Comparison of ENCODE assay signal across 25 mouse cellular contexts in genomic region chr5:118223142-118223757, GRCm38 (mm10). TPM values are rescaled to one million over a fixed set of nuclear protein-coding genes. Genes with fewer than 3 reads are reported as not detected.
DNase-seq lines count a peak whose midpoint lies in the region; ATAC-seq and TF ChIP-seq lines count a peak whose summit lies in the region.
"Had no signal": no experiment of that assay in that cellular context is flagged by ENCODE, and none has a peak within 500 bp of the region (broad histone marks: within the 10 kb centered on the region; RNA-seq: fewer than 3 reads in every experiment).

No protein-coding gene starts in this region.

- peaks cover 19% of the 10 kb centered on the region; the same call in 1 of the 2 replicates for H3K36me3 ChIP-seq in embryonic facial prominence, embryonic 14.5 days (ENCODE audit: control insufficient read depth, insufficient read depth, low read length)
- H3K36me3 ChIP-seq in embryonic facial prominence, embryonic 10.5 days (replicated peaks), result peaks cover 45% of the 10 kb centered on the region
- H3K36me3 ChIP-seq in stomach, embryonic 14.5 days (ENCODE audit: control insufficient read depth, insufficient read depth, low read length), result peaks cover under 1% of the 10 kb centered on the region; the same call in 1 of the 2 replicates
- H3K36me3 ChIP-seq in stomach, postnatal 0 days (ENCODE audit: control insufficient read depth, insufficient read depth, low read length), result no peaks in the 10 kb centered on the region
- H3K36me3 ChIP-seq: intestine, embryonic 15.5 days had no signal

- no peak overlapping the region for H3K4me2 ChIP-seq in embryonic facial prominence, embryonic 14.5 days (ENCODE audit: low read depth, low read length)
- H3K4me2 ChIP-seq in stomach, embryonic 14.5 days (replicated peaks; ENCODE audit: low read depth, low read length), result no peak overlapping the region
- no peak overlapping the region for H3K4me2 ChIP-seq in stomach, postnatal 0 days (replicated peaks; ENCODE audit: low read depth)
- H3K4me2 ChIP-seq: embryonic facial prominence, embryonic 15.5 days; intestine, embryonic 15.5 days had no signal

- H3K4me1 ChIP-seq in embryonic facial prominence, embryonic 14.5 days (ENCODE audit: control insufficient read depth, insufficient read depth, low read length), result no peaks in the 10 kb centered on the region
- no peaks in the 10 kb centered on the region for H3K4me1 ChIP-seq in embryonic facial prominence, embryonic 10.5 days
- 0 out of 2 replicates have a peak, but pooled peaks cover 7% of the 10 kb centered on the region for H3K4me1 ChIP-seq in stomach, embryonic 14.5 days (ENCODE audit: control insufficient read depth, insufficient read depth, low read length)
- H3K4me1 ChIP-seq in stomach, postnatal 0 days (replicated peaks; ENCODE audit: control insufficient read depth, insufficient read depth), result no peaks in the 10 kb centered on the region
- H3K4me1 ChIP-seq: embryonic facial prominence, embryonic 15.5 days; forebrain, embryonic 10.5 days; heart, embryonic 10.5 days; intestine, embryonic 15.5 days had no signal

- no peak overlapping the region for H3K9ac ChIP-seq in embryonic facial prominence, embryonic 14.5 days (ENCODE audit: low read depth, low read length)
- no peak overlapping the region for H3K9ac ChIP-seq in stomach, embryonic 14.5 days (replicated peaks; ENCODE audit: low read depth, low read length)
- H3K9ac ChIP-seq in stomach, postnatal 0 days (ENCODE audit: low read length), result no peak overlapping the region
- H3K9ac ChIP-seq: embryonic facial prominence, embryonic 15.5 days; intestine, embryonic 15.5 days had no signal

- WGBS in embryonic facial prominence, embryonic 14.5 days, result 61% methylated on average over 9 of the region's 9 CpGs
- 81% methylated on average over 9 of the region's 9 CpGs for WGBS in embryonic facial prominence, embryonic 10.5 days
- WGBS in stomach, embryonic 14.5 days, result 23% methylated on average over 9 of the region's 9 CpGs
- WGBS in stomach, postnatal 0 days, result 25% methylated on average over 9 of the region's 9 CpGs

- H3K9me3 ChIP-seq in embryonic facial prominence, embryonic 14.5 days (ENCODE audit: control insufficient read depth, low read length), result no peaks in the 10 kb centered on the region
- no peaks in the 10 kb centered on the region for H3K9me3 ChIP-seq in embryonic facial prominence, embryonic 10.5 days
- no peaks in the 10 kb centered on the region for H3K9me3 ChIP-seq in stomach, embryonic 14.5 days (ENCODE audit: control insufficient read depth, low read depth, low read length)
- H3K9me3 ChIP-seq in stomach, postnatal 0 days (ENCODE audit: control insufficient read depth, low read length), result no peaks in the 10 kb centered on the region
- H3K9me3 ChIP-seq: embryonic facial prominence, embryonic 15.5 days; forebrain, embryonic 10.5 days; heart, embryonic 10.5 days; intestine, embryonic 15.5 days had no signal

- no peak for TF ChIP-seq CTCF in stomach, postnatal 0 days (IDR thresholded peaks at IDR 0.05; ENCODE audit: low read depth)

- H3K4me3 ChIP-seq in embryonic facial prominence, embryonic 14.5 days (ENCODE audit: low read depth, low read length), result no peak overlapping the region
- H3K4me3 ChIP-seq in embryonic facial prominence, embryonic 10.5 days, result no peak overlapping the region
- H3K4me3 ChIP-seq in stomach, embryonic 14.5 days (ENCODE audit: low read depth, low read length), result no peak overlapping the region
- no peak overlapping the region for H3K4me3 ChIP-seq in stomach, postnatal 0 days (ENCODE audit: low read depth, low read length)
- H3K4me3 ChIP-seq: embryonic facial prominence, embryonic 15.5 days; erythroblast, embryonic 14.5 days; forebrain, embryonic 10.5 days; gastrocnemius, adult 2 months; heart, embryonic 10.5 days; intestine, embryonic 15.5 days had no signal

- TF ChIP-seq EP300 in stomach, postnatal 0 days (optimal IDR thresholded peaks at IDR 0.05), result no peak

- H3K27ac ChIP-seq in embryonic facial prominence, embryonic 14.5 days (replicated peaks; ENCODE audit: low read depth, low read length), result no peak overlapping the region
- no peak overlapping the region for H3K27ac ChIP-seq in embryonic facial prominence, embryonic 10.5 days (replicated peaks)
- no peak overlapping the region for H3K27ac ChIP-seq in stomach, embryonic 14.5 days (ENCODE audit: low read length)
- no peak overlapping the region for H3K27ac ChIP-seq in stomach, postnatal 0 days (replicated peaks)
- H3K27ac ChIP-seq: embryonic facial prominence, embryonic 15.5 days; forebrain, embryonic 10.5 days; gastrocnemius, adult 2 months; heart, embryonic 10.5 days; intestine, embryonic 15.5 days had no signal

- peak; percentile 12; the same call in 1 of the 2 replicates for ATAC-seq in embryonic facial prominence, embryonic 14.5 days (ENCODE audit: low read depth)
- 0 out of 2 replicates have a peak, but pooled peaks have one; percentile 23 for ATAC-seq in stomach, embryonic 14.5 days (ENCODE audit: insufficient number of reproducible peaks, insufficient read depth, low FRiP score, low read depth)
- no peak for ATAC-seq in stomach, postnatal 0 days (ENCODE audit: low FRiP score, low TSS enrichment)
- ATAC-seq in megakaryocyte progenitor cell, adult 5-6 weeks (replicated peaks; ENCODE audit: poor library complexity), result no peak
- ATAC-seq: activated CD4-positive, CD25-positive, alpha-beta regulatory T cell, adult 4 months; forebrain, embryonic 14.5 days; intestine, embryonic 15.5 days; Patski had no signal

- no peaks in the 10 kb centered on the region for H3K27me3 ChIP-seq in embryonic facial prominence, embryonic 14.5 days (replicated peaks; ENCODE audit: control insufficient read depth, insufficient read depth, low read length)
- H3K27me3 ChIP-seq in embryonic facial prominence, embryonic 10.5 days (replicated peaks; ENCODE audit: low read depth, poor library complexity, severe bottlenecking), result no peaks in the 10 kb centered on the region
- no peaks in the 10 kb centered on the region for H3K27me3 ChIP-seq in stomach, embryonic 14.5 days (ENCODE audit: control insufficient read depth, insufficient read depth, low read length)
- no peaks in the 10 kb centered on the region for H3K27me3 ChIP-seq in stomach, postnatal 0 days (ENCODE audit: control insufficient read depth, insufficient read depth, low read length)
- H3K27me3 ChIP-seq: CH12.LX; embryonic facial prominence, embryonic 15.5 days; intestine, embryonic 15.5 days; Patski had no signal

- DNase-seq in embryonic facial prominence, embryonic 14.5 days (ENCODE audit: low spot score), result no peak
- DNase-seq in embryonic facial prominence, embryonic 10.5 days (ENCODE audit: low spot score), result no peak
- no peak for DNase-seq in stomach, postnatal 0 days (ENCODE audit: low spot score)
- peak; percentile 60 for DNase-seq in mesoderm, embryonic 11.5 days (ENCODE audit: low read depth, low spot score)
- no peak for DNase-seq in heart, postnatal 4 days
- DNase-seq: adrenal gland, postnatal 14 days; cerebellum, adult 18-20 months; cerebellum, adult 9-11 months; cerebellum, postnatal 36 days; gastrocnemius, adult 2 months; heart, adult 18-20 months; heart, postnatal 10 days; kidney, adult 18-20 months had no signal

RNA-seq across cellular contexts. Expression of gene Rnft2, which starts 21.7 kb away (rescaled TPM):
- polyA plus RNA-seq in embryonic facial prominence, embryonic 14.5 days (2014; fragmentation: Nextera tagmentation; extraction: Ambion mirVana), result 2.8 and 3.6 TPM in 2 replicates
- 5.4 and 7.0 TPM in 2 replicates for polyA plus RNA-seq in embryonic facial prominence, embryonic 10.5 days (2016; fragmentation: Nextera tagmentation; extraction: Ambion mirVana)
- 2.6 and 3.9 TPM in 2 replicates for polyA plus RNA-seq in stomach, embryonic 14.5 days (2014; fragmentation: Nextera tagmentation; extraction: Ambion mirVana)
- polyA plus RNA-seq in stomach, postnatal 0 days (2015; fragmentation: Nextera tagmentation; extraction: Ambion mirVana), result 0.40 and 0.62 TPM in 2 replicates
- 1.2 TPM in 1 of 2 replicates, not detected in the other for total RNA-seq in megakaryocyte progenitor cell, adult 5-6 weeks (2015)
- total RNA-seq in megakaryocyte progenitor cell, adult 5-6 weeks (2017), result 0.84 TPM in 1 of 2 replicates, not detected in the other
- 1 to 10 TPM; 2.5 to 2.9 TPM for total RNA-seq in heart, postnatal 4 days (2021)
- polyA plus RNA-seq: erythroblast, embryonic 14.5 days had no signal

RNA-seq across cellular contexts. Expression of gene 2410131K14Rik, which starts 21.8 kb away (rescaled TPM):
- 10.1 and 10.7 TPM in 2 replicates for polyA plus RNA-seq in embryonic facial prominence, embryonic 14.5 days (2014; fragmentation: Nextera tagmentation; extraction: Ambion mirVana)
- 11.6 and 11.8 TPM in 2 replicates for polyA plus RNA-seq in embryonic facial prominence, embryonic 10.5 days (2016; fragmentation: Nextera tagmentation; extraction: Ambion mirVana)
- polyA plus RNA-seq in stomach, embryonic 14.5 days (2014; fragmentation: Nextera tagmentation; extraction: Ambion mirVana), result 7.8 and 9.2 TPM in 2 replicates
- polyA plus RNA-seq in stomach, postnatal 0 days (2015; fragmentation: Nextera tagmentation; extraction: Ambion mirVana), result 3.8 TPM in 2 replicates
- 1.4 and 1.6 TPM in 2 replicates for total RNA-seq in megakaryocyte progenitor cell, adult 5-6 weeks (2015)
- 1.6 and 2.6 TPM in 2 replicates for total RNA-seq in megakaryocyte progenitor cell, adult 5-6 weeks (2017)
- 1 to 10 TPM; 5.8 to 6.3 TPM for total RNA-seq in heart, postnatal 4 days (2021)
- polyA plus RNA-seq: erythroblast, embryonic 14.5 days had no signal

RNA-seq across cellular contexts. Expression of gene Hrk, which starts 58.8 kb away (rescaled TPM):
- 0.29 and 0.38 TPM in 2 replicates for polyA plus RNA-seq in embryonic facial prominence, embryonic 14.5 days (2014; fragmentation: Nextera tagmentation; extraction: Ambion mirVana)
- polyA plus RNA-seq in embryonic facial prominence, embryonic 10.5 days (2016; fragmentation: Nextera tagmentation; extraction: Ambion mirVana), result 0.15 and 0.32 TPM in 2 replicates
- polyA plus RNA-seq in stomach, embryonic 14.5 days (2014; fragmentation: Nextera tagmentation; extraction: Ambion mirVana), result 0.72 and 0.81 TPM in 2 replicates
- 0.18 and 0.41 TPM in 2 replicates for polyA plus RNA-seq in stomach, postnatal 0 days (2015; fragmentation: Nextera tagmentation; extraction: Ambion mirVana)
- total RNA-seq in megakaryocyte progenitor cell, adult 5-6 weeks (2015), result not detected in 2 replicates
- not detected in 2 replicates for total RNA-seq in megakaryocyte progenitor cell, adult 5-6 weeks (2017)
- under 1 TPM; 0.09 to 0.31 TPM for total RNA-seq in heart, postnatal 4 days (2021)
- total RNA-seq: CH12.LX; gastrocnemius, postnatal 4 days had no signal
- polyA plus RNA-seq: erythroblast, embryonic 14.5 days; heart, embryonic 10.5 days had no signal

Comparison
In these comparisons a context has a peak if more than half of its experiments do, and no peak if none do; other contexts are left out.
1. ATAC-seq: peak in embryonic facial prominence, embryonic 14.5 days (single experiment) and stomach, embryonic 14.5 days (single experiment); none in stomach, postnatal 0 days (single experiment) and megakaryocyte progenitor cell, adult 5-6 weeks (single experiment).